Mouse (Mus musculus): ENCODE measurements around the gene Aen.

Aen gene

DNA sequence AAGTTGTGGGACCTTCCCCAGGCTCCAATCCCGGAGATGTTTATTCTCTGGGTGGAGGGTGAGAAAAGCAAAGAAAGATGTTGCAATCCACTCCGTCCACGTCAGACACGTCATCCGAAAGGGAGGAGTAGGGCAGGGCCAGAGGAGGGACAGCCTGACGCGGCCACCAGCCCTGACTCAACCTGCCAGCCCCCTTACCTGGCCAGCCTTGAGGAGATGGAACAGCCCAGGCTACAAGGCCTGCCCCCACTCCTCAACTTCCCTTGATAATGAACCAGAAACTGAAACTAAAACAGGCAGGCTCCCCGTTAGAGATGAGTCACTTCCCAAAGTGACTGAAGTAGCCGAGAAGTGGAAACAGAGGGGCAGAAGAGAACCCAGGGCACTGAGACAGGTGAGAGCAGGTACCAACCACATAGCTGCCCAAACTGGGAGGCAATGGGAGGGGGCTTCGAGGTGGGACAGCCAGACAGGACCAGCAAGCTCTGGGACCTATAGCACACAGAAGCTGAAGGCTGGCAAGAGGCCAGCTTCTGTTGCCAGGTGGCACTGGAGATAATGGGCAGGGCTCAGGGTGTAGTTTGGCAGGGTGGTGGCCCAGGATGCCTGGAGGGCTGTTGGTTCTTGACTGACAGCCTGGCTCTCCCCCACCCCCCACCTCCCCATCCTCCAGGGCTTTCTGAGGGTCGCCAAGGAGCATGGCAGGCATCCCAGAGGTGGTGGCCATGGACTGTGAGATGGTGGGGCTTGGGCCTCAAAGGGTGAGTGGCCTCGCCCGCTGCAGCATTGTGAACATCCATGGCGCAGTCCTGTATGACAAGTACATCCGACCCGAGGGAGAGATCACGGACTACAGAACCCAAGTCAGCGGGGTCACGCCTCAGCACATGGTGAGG lies 18.2 kb downstream of the Aen start:
- POLR2A ChIA-PET: interaction anchor here in 3 of 4 experiments (0.6 to 9.9 kb wide), 8 partner anchors 9 to 789 kb away, joined by 3 to 122 read pairs (median 3); partner anchors contain the start of gene Aen (in 2 of the 3)
- CTCF ChIA-PET: interaction anchor here in 3 of 4 experiments (0.6 to 2.0 kb wide), 4 partner anchors 9 to 145 kb away, joined by 3 to 10 read pairs (median 3); no protein-coding TSS in a partner anchor

GRCm38 (mm10) chr7:78914545-78914845 lies 18.8 kb downstream of the Aen start:
- POLR2A ChIA-PET: interaction anchor here in 3 of 4 experiments (0.8 to 9.9 kb wide), 4 partner anchors 10 to 113 kb away, joined by 3 to 122 read pairs (median 36); partner anchors contain the start of gene Aen (in 2 of the 3)
- CTCF ChIA-PET: interaction anchor here in 1 of 4 experiments (0.6 kb wide), 1 partner anchor 9 kb away, joined by 3 read pairs; no protein-coding TSS in a partner anchor

DNA sequence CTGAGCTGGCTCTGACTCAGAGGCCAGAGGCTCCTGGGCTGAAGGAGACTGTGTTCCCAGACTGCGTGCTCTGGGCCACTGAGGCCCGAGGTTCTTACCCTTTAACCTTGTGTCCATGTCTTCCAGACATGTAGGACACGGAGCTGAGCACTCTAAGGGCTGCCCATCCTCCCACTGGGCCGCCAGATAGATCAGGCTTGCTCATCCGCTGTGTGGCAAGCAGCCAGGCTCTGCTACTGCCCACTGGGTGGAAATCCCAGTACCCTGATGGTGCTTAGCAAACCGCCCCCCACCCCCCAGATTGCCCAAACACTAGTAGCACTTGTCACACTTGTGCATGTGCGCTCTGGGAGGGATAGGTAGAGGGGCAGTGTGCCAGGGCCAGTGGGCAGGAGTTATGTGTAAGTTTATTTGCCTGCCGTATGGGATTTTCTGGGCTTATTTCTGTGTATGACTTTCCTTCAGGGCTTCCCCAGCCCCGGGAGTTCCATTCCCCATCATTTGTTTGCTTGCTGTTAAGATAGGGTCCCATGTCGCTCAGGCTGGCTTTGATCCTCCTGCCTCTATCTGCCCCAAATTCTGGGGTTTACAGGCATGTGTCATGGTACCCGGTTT lies 19.3 kb downstream of the Aen start:
- CTCF ChIA-PET: no interaction called here
- POLR2A ChIA-PET: interaction anchor here in 3 of 4 experiments (0.5 to 9.9 kb wide), 5 partner anchors 10 to 113 kb away, joined by 3 to 122 read pairs (median 5); partner anchors contain the start of gene Aen (in 2 of the 3)

- POLR2A ChIA-PET: interaction anchor here in 3 of 4 experiments (0.7 to 2.8 kb wide), 14 partner anchors 8 to 479 kb away, joined by 3 to 30 read pairs (median 4); partner anchors contain the start of genes Aen (in 2 of the 3) and Det1 (in 1 of the 3)
- CTCF ChIA-PET: interaction anchor here in 3 of 4 experiments (0.7 to 1.7 kb wide), 7 partner anchors 8 to 427 kb away, joined by 3 to 9 read pairs (median 4); no protein-coding TSS in a partner anchor
Measured at GRCm38 (mm10) chr7:78918686-78919085, 23.0 kb downstream of the Aen start.

DNA sequence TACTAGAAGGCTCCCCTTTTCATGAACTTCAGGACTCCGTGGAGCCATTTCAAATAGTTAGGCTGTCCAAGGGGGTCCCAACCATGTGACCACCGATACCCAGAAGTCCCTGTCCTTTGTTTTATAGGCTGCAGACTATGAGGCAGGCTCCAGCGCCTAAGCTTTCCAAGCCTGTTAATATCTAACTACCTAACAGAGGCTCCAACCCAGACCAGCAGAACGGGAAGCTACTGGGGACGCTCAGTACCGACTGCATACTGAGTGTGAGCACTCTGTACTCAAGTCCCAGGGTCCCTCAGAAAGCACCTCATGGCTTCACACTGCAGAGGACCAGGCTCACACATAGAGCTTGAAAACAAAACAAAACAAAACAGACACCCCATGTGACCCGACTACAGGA lies 26.9 kb downstream of the Aen start:
- CTCF ChIA-PET: interaction anchor here in 3 of 4 experiments (0.8 to 5.4 kb wide), 7 partner anchors 12 to 423 kb away, joined by 3 to 45 read pairs (median 5); no protein-coding TSS in a partner anchor
- POLR2A ChIA-PET: interaction anchor here in 1 of 4 experiments (1.6 kb wide), 1 partner anchor 167 kb away, joined by 7 read pairs; no protein-coding TSS in a partner anchor

GRCm38 (mm10) chr7:78924300-78924699 lies 28.6 kb downstream of the Aen start:
- ChIA-PET POLR2A (interaction anchor here in 2 of 4 experiments (0.5 to 1.6 kb wide), 3 partner anchors 31 to 165 kb away, joined by 3 to 7 read pairs (median 3); no protein-coding TSS in a partner anchor), CTCF (interaction anchor here in 3 of 4 experiments (0.6 to 5.4 kb wide), 22 partner anchors 8 to 425 kb away, joined by 3 to 45 read pairs (median 4); partner anchors contain the start of gene Hapln3 (in 1 of the 3))

GRCm38 (mm10) chr7:78924796-78925195 lies 29.1 kb downstream of the Aen start:
- CTCF ChIA-PET: interaction anchor here (0.6 to 5.4 kb wide), 24 partner anchors 7 to 425 kb away, joined by 3 to 45 read pairs (median 5); partner anchors contain the start of gene Hapln3 (in 1 of the 4)

DNA sequence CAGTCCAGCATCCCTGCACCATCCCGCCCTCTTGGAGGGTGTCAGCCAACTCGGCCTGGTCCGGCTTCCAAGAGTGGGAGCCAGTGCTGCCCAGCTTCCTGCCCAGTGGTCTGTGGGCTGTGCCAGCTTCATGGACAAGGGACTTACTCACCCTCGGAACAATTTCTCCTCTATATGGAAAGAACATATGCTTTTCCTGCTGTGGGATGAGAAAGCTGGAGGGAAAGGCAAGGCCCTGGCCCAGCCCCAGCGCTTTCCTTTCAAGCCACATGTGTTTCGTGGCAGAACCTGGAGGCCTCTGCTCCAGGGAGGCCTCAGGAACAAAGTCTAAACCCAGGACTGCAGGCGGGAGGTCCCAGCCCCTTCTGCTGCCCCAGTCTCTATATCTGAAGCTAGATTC lies 30.0 kb downstream of the Aen start:
- CTCF ChIA-PET: interaction anchor here (0.7 to 5.4 kb wide), 9 partner anchors 129 to 420 kb away, joined by 3 to 45 read pairs (median 7); no protein-coding TSS in a partner anchor

More at GRCm38 (mm10) chr7:78924796-78925195, 29.1 kb downstream of the Aen start:
- POLR2A ChIA-PET: interaction anchor here in 2 of 4 experiments (0.5 to 1.5 kb wide), 3 partner anchors 31 to 207 kb away, joined by 3 read pairs; no protein-coding TSS in a partner anchor

DNA sequence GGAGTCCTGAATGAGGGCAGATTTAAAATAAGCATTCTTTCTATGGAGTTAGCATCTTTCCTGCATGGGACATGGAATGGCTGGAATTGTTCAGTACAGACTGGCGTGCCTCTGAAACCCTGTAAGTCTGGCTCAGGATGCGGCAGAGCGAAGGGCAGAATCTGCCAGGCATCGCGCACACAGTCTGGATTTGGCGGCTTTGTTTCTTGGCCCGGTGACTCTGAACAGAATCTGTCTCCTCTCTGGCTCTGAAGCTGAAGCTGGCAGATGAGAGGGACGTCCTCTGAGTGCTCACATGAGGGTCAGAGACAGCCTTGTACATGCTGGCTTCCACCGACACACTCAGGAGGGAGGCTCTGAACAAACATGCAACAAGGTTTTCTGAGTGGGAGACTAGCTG lies 30.5 kb downstream of the Aen start:
- ChIA-PET CTCF (interaction anchor here in 3 of 4 experiments (0.6 to 5.4 kb wide), 14 partner anchors 127 to 420 kb away, joined by 3 to 45 read pairs (median 4); partner anchors contain the start of gene Acan (in 1 of the 3)), POLR2A (interaction anchor here in 3 of 4 experiments (0.6 to 1.5 kb wide), 3 partner anchors 13 to 153 kb away, joined by 3 read pairs; partner anchors contain the start of gene Isg20 (in 1 of the 3))

More for the DNA sequence above, 30.0 kb downstream of the Aen start:
- POLR2A ChIA-PET: interaction anchor here in 1 of 4 experiments (1.5 kb wide), 1 partner anchor 153 kb away, joined by 3 read pairs; no protein-coding TSS in a partner anchor

GRCm38 (mm10) chr7:78927266-78927665 lies 31.6 kb downstream of the Aen start:
- CTCF ChIA-PET: interaction anchor here in 3 of 4 experiments (0.6 to 5.4 kb wide), 10 partner anchors 131 to 548 kb away, joined by 3 to 45 read pairs (median 5); no protein-coding TSS in a partner anchor
- POLR2A ChIA-PET: interaction anchor here in 2 of 4 experiments (1.0 to 1.5 kb wide), 2 partner anchors 14 to 151 kb away, joined by 3 read pairs; partner anchors contain the start of gene Isg20 (in 1 of the 2)

DNA sequence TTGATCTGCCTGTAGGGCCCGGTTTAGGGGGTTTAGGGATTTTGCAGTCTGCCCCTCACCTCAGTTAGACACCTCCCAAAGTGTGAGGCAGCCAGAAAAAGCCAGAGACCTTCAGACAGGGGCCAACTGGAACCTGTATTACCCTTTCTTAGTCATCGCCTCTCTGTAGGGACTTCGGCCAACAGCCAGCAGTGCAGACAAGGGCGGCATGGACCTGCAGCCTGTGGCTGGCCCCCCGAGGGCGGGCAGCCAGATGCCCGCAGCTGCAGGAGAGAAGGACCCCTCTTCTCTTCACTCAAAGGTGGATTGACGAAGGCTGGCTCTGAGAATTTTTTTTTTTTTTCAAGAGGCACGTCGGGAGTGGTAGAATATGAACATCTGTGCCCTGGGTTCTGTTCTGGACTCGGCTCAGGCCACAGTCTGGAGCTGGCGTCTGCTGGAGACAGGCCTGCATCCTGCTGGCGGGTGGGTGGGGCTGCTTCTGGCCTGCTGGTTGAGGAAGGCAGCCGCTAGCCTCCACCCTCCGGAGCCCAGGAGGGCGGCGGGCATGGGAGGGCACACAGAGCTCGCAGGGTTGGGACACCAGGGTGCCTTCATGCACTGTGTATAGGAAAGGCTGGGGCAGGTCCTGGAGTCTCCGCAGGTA lies 43.4 kb downstream of the Aen start:
- CTCF ChIA-PET: interaction anchor here in 1 of 4 experiments (0.6 to 1.0 kb wide), 2 partner anchors 33 to 120 kb away, joined by 3 to 4 read pairs; no protein-coding TSS in a partner anchor
- POLR2A ChIA-PET: interaction anchor here in 1 of 4 experiments (0.5 to 1.0 kb wide), 2 partner anchors 150 to 154 kb away, joined by 3 to 4 read pairs; no protein-coding TSS in a partner anchor

DNA sequence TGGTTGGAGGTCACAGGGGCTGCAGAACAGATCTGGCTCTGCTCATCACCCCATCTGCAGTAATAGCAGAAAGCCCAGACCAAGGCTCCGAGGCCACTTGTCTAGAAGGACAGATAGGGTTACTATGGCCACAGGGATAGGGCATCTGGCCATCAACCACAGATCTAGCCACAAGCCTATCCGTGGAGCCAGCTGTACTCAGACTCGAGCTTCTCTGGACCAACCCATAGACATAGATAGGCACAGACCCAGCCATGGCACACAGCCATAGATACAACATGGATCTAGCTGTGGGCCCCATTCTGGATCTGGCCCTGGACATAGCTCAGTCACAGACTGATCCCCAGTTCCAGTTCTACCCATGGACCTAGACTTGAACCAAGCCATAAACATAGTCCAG lies 45.3 kb downstream of the Aen start:
- ChIA-PET POLR2A (interaction anchor here in 1 of 4 experiments (0.5 kb wide), 1 partner anchor 863 kb away, joined by 3 read pairs; no protein-coding TSS in a partner anchor), CTCF (interaction anchor here in 1 of 4 experiments (0.7 kb wide), 1 partner anchor 113 kb away, joined by 4 read pairs; no protein-coding TSS in a partner anchor)

GRCm38 (mm10) chr7:78942544-78942943 lies 46.9 kb downstream of the Aen start:
- POLR2A ChIA-PET: no interaction called here
- CTCF ChIA-PET: interaction anchor here in 2 of 4 experiments (0.6 to 1.3 kb wide), 2 partner anchors 10 to 138 kb away, joined by 3 to 4 read pairs; no protein-coding TSS in a partner anchor

DNA sequence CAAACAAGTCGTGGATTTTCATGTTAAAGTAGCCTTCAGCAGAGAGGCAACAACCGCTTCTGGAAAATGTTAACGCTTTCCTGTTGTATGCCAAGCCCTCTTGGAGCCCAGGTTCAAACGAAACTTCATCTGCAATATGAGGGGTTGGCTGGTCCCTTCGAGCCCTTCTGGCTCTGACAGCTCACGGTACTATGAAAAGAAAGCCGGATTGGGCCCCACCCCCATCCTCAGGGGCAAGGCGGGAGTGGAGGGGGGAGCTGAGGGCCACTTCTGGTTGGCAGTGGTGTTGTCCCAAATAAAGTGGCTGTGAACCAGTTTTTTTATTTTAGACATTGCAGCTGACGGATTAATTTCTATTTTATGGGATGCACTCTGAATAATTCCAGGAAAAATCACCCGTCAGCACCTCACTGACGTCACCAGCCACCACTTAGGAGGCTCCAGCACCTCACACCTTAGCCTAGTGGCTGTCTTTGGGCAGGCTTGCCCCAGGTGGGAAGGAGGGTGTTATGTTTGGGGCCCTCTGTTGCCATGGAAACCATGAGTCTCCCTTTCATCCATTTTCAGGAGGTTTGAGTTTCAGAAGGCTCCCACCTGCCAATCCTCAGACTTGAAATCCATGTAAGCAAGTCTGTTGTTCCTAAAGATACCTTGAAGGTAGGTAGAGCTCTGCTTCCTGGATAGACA lies 58.4 kb downstream of the Aen start:
- ChIA-PET CTCF (interaction anchor here in 2 of 4 experiments (0.6 to 0.9 kb wide), 2 partner anchors 105 to 392 kb away, joined by 3 to 4 read pairs; no protein-coding TSS in a partner anchor), POLR2A (no interaction called here)

DNA sequence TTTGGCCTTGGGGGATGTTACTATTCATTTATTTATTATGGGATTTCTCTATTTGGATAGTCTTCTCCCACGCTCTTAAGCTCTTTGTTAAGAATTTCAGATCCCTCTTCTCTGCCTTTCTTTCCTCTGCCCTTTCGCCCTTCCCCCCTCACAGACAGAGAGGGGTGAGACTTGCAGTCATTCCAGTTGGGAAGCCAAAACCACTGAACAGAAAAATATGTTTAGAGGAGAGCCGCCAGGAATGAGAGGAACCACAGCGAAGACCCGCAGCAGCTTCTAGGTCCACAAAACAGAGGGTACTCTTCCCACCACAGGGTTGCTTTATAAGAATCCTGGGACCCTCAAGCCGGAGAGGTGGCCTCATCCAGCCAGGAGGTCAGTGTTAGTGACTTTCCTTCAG lies 59.0 kb downstream of the Aen start:
- ChIA-PET POLR2A (no interaction called here), CTCF (interaction anchor here in 1 of 4 experiments (0.6 kb wide), 1 partner anchor 391 kb away, joined by 4 read pairs; no protein-coding TSS in a partner anchor)

DNA sequence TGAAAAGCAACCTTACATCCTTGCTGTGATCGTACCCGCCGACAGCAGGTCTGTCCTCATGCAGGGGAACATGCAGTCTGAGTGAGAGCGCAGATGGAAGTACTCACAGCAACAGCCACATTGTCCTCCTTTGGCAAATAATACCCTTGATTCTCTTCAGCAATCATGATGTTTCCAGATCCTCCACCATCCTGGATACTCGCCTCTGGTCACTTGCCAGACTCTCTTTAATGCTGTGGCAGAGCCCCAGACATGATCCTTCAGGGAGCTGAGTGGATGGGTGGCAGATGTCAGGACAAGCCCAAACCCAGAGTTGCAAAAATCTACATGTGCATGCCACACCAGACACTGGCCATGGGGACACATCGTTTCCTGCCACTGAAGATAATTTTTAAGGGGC lies 59.4 kb downstream of the Aen start:
- POLR2A ChIA-PET: no interaction called here
- CTCF ChIA-PET: no interaction called here
